Mouse (Mus musculus) heart, adult 2 months (tissue): ENCODE results near the gene Atp2a2.
A peak's percentile ranks its signal among the peaks of the same experiment; 100 is the strongest.

Experiments
- CTCF ChIP-seq: fragments of 200-600 bp; IDR thresholded peaks from 2 replicates; pipeline ENCODE4 v1.8.1; 2022; ENCODE audit warnings: antibody characterized with exemption, mild to moderate bottlenecking, moderate library complexity
- EP300 ChIP-seq: fragments of 200-500 bp; IDR thresholded peaks from 2 replicates; pipeline ENCODE4 v1.6.1; 2011; ENCODE audit warnings: low read depth, low read length, control low read depth; ENCODE audit not compliant: insufficient read depth

- TF ChIP-seq CTCF (no peak), EP300 (0 out of 2 replicates have a peak, but pooled peaks have one; percentile 63)
These were observed 11.9 kb downstream of the Atp2a2 start for GRCm38 (mm10) chr5:122490148-122490547.
